Mouse (Mus musculus): Measurements from ENCODE around the gene Rtn4rl1. TPM values are rescaled to one million over a fixed set of nuclear protein-coding genes. Genes with fewer than 3 reads are reported as not detected.

The Rtn4rl1 gene
- 6.4 and 11.6 TPM in 2 replicates for polyA plus RNA-seq (2015; fragmentation: Nextera tagmentation; extraction: Ambion mirVana)

GRCm38 (mm10) chr11:75193256-75194071, at the start of gene Rtn4rl1:
Gene Rtn4rl1 (plus strand): TSS chr11:75193783.

DNA sequence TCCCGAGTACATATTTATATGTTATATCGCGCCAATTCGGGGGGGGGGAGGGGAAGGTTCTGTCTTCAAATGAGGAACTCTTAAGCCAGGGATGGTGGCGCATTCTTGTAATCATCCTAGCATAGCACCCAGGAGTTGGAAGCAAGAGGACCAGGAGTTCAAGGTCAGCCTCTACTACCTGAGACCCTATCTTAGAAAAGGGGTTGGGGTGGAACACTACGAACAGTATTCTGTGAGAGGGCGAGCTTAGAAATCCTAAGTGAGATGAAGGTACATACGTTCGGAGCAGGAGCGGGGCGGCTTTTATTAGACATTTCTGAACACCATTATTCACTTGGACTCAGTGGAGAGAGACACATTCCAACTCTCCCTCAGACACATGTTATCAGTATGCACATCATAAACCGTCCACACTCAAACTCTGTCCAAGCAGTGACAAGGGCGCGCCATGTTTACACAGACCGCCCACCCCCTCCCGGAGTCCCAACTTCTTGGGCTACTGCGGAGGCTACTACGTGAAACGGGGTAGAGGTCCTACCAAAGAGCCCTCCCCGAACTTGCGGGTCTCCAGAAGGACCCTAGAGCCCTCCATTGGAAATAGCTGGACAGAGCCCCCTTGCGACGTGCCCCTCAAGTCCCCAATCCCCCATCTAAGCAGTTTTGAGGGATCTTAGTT, 24.0 kb upstream of the Rtn4rl1 start, which contains the start of gene Hic1:
TSS of gene Hic1 (minus strand) at position 115 of the 676 bp plus-strand sequence.

GRCm38 (mm10) chr11:75178672-75179208, 14.8 kb upstream of the Rtn4rl1 start, which contains the start of gene Ovca2:
Gene Ovca2 (minus strand): TSS chr11:75178835.

DNA sequence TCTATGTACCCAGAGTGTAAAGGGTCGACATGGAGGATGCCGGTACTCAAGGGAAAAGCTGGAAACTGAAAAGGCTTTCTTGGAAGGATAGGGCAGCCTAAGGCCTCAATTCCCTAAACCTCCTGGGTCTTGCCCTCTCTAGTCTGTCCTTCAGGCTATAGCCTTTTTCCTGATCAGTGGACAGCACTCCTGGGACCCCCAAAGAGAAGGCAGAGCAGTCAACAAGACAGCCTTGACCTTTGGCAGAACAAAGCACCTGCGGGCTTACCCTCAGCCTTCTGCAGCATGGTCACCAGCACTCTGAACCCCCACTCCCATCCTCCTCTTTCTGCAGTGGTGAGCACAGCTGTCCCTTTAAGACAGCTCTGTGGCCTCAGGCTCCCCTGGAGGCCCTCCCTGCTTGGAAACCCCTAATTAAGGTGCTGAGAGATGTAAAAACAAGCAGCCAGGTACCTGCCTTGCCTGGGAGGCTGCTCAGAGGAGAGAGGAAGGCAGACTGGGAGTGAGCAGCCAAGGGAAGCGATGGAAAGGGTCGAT, 2.6 kb upstream of the Rtn4rl1 start, which contains the start of gene Dph1:
TSS of gene Dph1 (minus strand) at position 337 of the 537 bp plus-strand sequence.

Small RNA genes within 50 kb of the gene (microRNA-seq; reads per million reads assigned to microRNA genes)
- 595 reads per million, percentile 69 among the genes with 10 or more reads in this experiment for gene Mir132 (ENCODE audit: borderline replicate concordance, insufficient number of aligned reads)
- 51.8 reads per million, percentile 35 among the genes with 10 or more reads in this experiment for gene Mir212 (ENCODE audit: borderline replicate concordance, insufficient number of aligned reads)

Other genes starting within 250 kb of the Rtn4rl1 start
- 12.6 and 17.0 TPM in 2 replicates for gene Hic1, start 24.3 kb upstream of the Rtn4rl1 start, polyA plus RNA-seq (2015; fragmentation: Nextera tagmentation; extraction: Ambion mirVana)
- 23.0 and 25.9 TPM in 2 replicates for gene Ovca2, start 14.9 kb upstream of the Rtn4rl1 start, polyA plus RNA-seq (2015; fragmentation: Nextera tagmentation; extraction: Ambion mirVana)
- 16.5 and 28.3 TPM in 2 replicates for gene Dph1, start 2.5 kb upstream of the Rtn4rl1 start, polyA plus RNA-seq (2015; fragmentation: Nextera tagmentation; extraction: Ambion mirVana)
- 36.9 and 55.4 TPM in 2 replicates for gene Rpa1, start 154.5 kb downstream of the Rtn4rl1 start, polyA plus RNA-seq (2015; fragmentation: Nextera tagmentation; extraction: Ambion mirVana)
- gene Smyd4, start 154.7 kb downstream of the Rtn4rl1 start, polyA plus RNA-seq (2015; fragmentation: Nextera tagmentation; extraction: Ambion mirVana), result 7.0 and 10.2 TPM in 2 replicates
- gene Serpinf1, start 228.9 kb downstream of the Rtn4rl1 start, polyA plus RNA-seq (2015; fragmentation: Nextera tagmentation; extraction: Ambion mirVana), result 146 and 196 TPM in 2 replicates
- gene Serpinf2, start 245.8 kb downstream of the Rtn4rl1 start, polyA plus RNA-seq (2015; fragmentation: Nextera tagmentation; extraction: Ambion mirVana), result 19.6 and 24.7 TPM in 2 replicates